Comparison of ENCODE assay signal across 39 mouse cellular contexts in the genomic region with DNA sequence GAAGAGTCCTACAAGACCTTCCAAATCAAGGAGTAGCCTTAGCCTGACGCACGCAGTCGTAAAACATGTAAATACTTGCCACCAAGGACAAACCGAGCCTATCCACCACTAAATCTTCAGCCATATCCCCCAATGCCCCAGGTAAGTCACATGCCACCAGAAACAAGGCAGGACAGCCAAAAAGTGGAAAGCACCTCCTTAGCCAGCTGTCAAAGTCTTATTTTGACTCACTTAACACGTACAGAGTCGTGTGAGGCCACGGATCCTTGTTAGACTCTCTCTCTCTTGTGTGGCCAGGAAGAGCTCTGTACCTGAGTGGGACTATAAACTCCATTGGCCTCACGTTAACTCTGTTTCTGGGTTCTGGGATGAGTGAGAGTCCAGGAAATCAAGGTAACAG. TPM values are rescaled to one million over a fixed set of nuclear protein-coding genes. Genes with fewer than 3 reads are reported as not detected.
"Had no signal": no experiment of that assay in that cellular context is flagged by ENCODE, and none has a peak within 500 bp of the region (broad histone marks: within the 10 kb centered on the region; RNA-seq: fewer than 3 reads in every experiment).

No protein-coding gene starts in this region.

- H3K9ac ChIP-seq: embryonic facial prominence, embryonic 12.5 days; embryonic facial prominence, embryonic 13.5 days; embryonic facial prominence, embryonic 15.5 days; forebrain, embryonic 12.5 days; forebrain, embryonic 13.5 days; forebrain, embryonic 15.5 days; forebrain, postnatal 0 days had no signal

- H3K4me2 ChIP-seq: embryonic facial prominence, embryonic 12.5 days; embryonic facial prominence, embryonic 13.5 days; embryonic facial prominence, embryonic 15.5 days; forebrain, embryonic 12.5 days; forebrain, embryonic 13.5 days; forebrain, embryonic 15.5 days had no signal

- DNase-seq: cerebellum, adult 9-10 months; cerebellum, adult 9-11 months; cerebellum, postnatal 10 days; cerebellum, postnatal 14 days; cerebellum, postnatal 25 days; cerebellum, postnatal 36 days; embryo, embryonic 11 days; forebrain, postnatal 0 days; gastrocnemius, adult 2 months; gastrocnemius, postnatal 10 days; gastrocnemius, postnatal 14 days; gastrocnemius, postnatal 25 days; gastrocnemius, postnatal 36 days; heart, adult 18-20 months; heart, adult 2 months had no signal

- H3K36me3 ChIP-seq: embryonic facial prominence, embryonic 10.5 days; embryonic facial prominence, embryonic 12.5 days; embryonic facial prominence, embryonic 13.5 days; embryonic facial prominence, embryonic 15.5 days; forebrain, embryonic 10.5 days; forebrain, embryonic 12.5 days; forebrain, embryonic 15.5 days; heart, embryonic 10.5 days had no signal

- H3K9me3 ChIP-seq: embryonic facial prominence, embryonic 10.5 days; embryonic facial prominence, embryonic 12.5 days; embryonic facial prominence, embryonic 15.5 days; forebrain, embryonic 10.5 days; forebrain, embryonic 12.5 days; forebrain, embryonic 13.5 days; forebrain, embryonic 15.5 days; heart, embryonic 10.5 days had no signal

- H3K27ac ChIP-seq: embryonic facial prominence, embryonic 10.5 days; embryonic facial prominence, embryonic 12.5 days; embryonic facial prominence, embryonic 13.5 days; embryonic facial prominence, embryonic 15.5 days; forebrain, embryonic 10.5 days; forebrain, embryonic 12.5 days; forebrain, embryonic 13.5 days; forebrain, embryonic 15.5 days; gastrocnemius, adult 2 months; heart, adult 2 months; heart, embryonic 10.5 days had no signal

- H3K4me1 ChIP-seq: embryonic facial prominence, embryonic 10.5 days; embryonic facial prominence, embryonic 12.5 days; embryonic facial prominence, embryonic 13.5 days; embryonic facial prominence, embryonic 15.5 days; heart, embryonic 10.5 days had no signal

- H3K4me3 ChIP-seq: embryonic facial prominence, embryonic 10.5 days; embryonic facial prominence, embryonic 12.5 days; embryonic facial prominence, embryonic 13.5 days; embryonic facial prominence, embryonic 15.5 days; erythroblast, embryonic 14.5 days; forebrain, embryonic 10.5 days; forebrain, embryonic 12.5 days; forebrain, embryonic 13.5 days; forebrain, embryonic 15.5 days; gastrocnemius, adult 2 months; heart, adult 2 months; heart, embryonic 10.5 days had no signal

RNA-seq across cellular contexts. Expression of a gene that starts 20.0 kb away (rescaled TPM):
- total RNA-seq: common myeloid progenitor, adult 5-6 weeks; gastrocnemius, adult 18-20 months; gastrocnemius, adult 2 months; gastrocnemius, adult 8-10 months; gastrocnemius, postnatal 10 days; gastrocnemius, postnatal 14 days; gastrocnemius, postnatal 25 days; gastrocnemius, postnatal 36 days; granulocyte monocyte progenitor cell, adult 5-6 weeks; heart, adult 2 months; heart, adult 8-10 months had no signal

RNA-seq across cellular contexts. Expression of a gene that starts 49.9 kb away (rescaled TPM):
- total RNA-seq: common myeloid progenitor, adult 5-6 weeks; forebrain, postnatal 0 days; gastrocnemius, adult 18-20 months; gastrocnemius, adult 2 months; gastrocnemius, adult 8-10 months; gastrocnemius, postnatal 10 days; gastrocnemius, postnatal 14 days; gastrocnemius, postnatal 25 days; gastrocnemius, postnatal 36 days; gastrocnemius, postnatal 4 days; granulocyte monocyte progenitor cell, adult 5-6 weeks; heart, adult 18-20 months; heart, adult 2 months; heart, adult 8-10 months had no signal
- polyA plus RNA-seq: cortical plate, adult 2 months; embryonic facial prominence, embryonic 10.5 days; embryonic facial prominence, embryonic 11.5 days; embryonic facial prominence, embryonic 12.5 days; embryonic facial prominence, embryonic 13.5 days; embryonic facial prominence, embryonic 14.5 days; embryonic facial prominence, embryonic 15.5 days; erythroblast, embryonic 14.5 days; forebrain, embryonic 10.5 days; forebrain, embryonic 11.5 days; forebrain, embryonic 12.5 days; forebrain, embryonic 13.5 days; forebrain, embryonic 14.5 days; forebrain, embryonic 15.5 days; forebrain, embryonic 16.5 days; forebrain, postnatal 0 days; frontal cortex, adult 2 months; gonadal fat pad, adult 2 months; heart, adult 2 months; heart, embryonic 10.5 days had no signal
